Mouse (Mus musculus): ENCODE results near the gene Lsg1.

GRCm38 (mm10) chr16:30595835-30596557 is 8.6 kb upstream of the Lsg1 start:
- no peak for TF ChIP-seq GATA1 (IDR thresholded peaks at IDR 0.05; ENCODE audit: low read length)
- TF ChIP-seq TAL1 (IDR thresholded peaks at IDR 0.05; ENCODE audit: low read length), result no peak

All from erythroblast, embryonic 14.5 days (primary cell).